Mouse (Mus musculus): ENCODE measurements at regions not wholly inside any gene's neighbourhood (a gene's known extent, or its start where the extent isn't known, plus 50 kb on each side); places are given as distances from the start of the nearest gene placed in this dataset.

GRCm38 (mm10) chr8:26226612-26227528 is 107.5 kb downstream of the Gm45692 start:
- no peak for DNase-seq (ENCODE audit: low spot score in 2 of 2)

DNA sequence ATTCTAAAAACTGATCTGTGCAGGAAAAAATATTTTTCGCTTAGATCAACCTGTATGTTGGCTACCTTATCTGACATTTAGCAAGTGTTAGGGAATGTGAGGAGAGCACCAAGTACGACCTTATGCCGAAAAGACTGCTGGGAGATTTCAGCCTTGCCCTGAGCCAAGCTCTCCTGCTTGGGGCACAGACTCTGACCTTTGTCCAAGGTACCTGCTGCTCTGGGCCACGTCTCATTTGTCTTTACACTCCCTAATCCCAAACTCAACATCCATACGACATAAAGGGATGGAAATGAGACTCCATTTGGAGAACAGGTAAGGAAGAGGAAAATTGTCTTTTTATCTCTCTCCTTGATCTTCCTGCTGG is 108.2 kb downstream of the Gm45692 start:
- DNase-seq (ENCODE audit: low spot score in 2 of 2): no peak

GRCm38 (mm10) chr8:26229548-26229947 is 110.2 kb downstream of the Gm45692 start:
- peak in 1 of 2 experiments; percentile 23 for DNase-seq (ENCODE audit: low spot score in 2 of 2)

GRCm38 (mm10) chr8:26239075-26239474 is 119.7 kb downstream of the Gm45692 start:
- no peak for DNase-seq (ENCODE audit: low spot score in 2 of 2)

DNA sequence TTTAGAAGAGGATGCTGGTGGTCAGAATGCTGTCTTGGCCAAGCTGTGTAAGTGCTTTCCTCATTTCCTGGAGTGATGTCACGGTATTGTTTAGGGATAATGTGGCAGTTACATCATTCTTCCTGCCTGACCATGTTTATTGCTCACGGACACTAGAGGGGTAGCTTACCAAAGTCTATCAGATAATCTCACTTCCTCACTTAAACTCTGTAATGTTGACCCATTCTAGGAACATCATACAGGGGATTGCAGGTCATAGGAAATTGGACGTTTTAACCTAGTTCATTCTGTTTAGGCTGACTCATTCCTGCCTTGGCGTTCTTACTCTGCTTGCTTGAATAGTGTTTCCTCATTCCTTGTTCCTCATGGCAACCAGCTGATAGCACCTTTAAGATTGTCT is 120.3 kb downstream of the Gm45692 start:
- no peak for DNase-seq (ENCODE audit: low spot score in 2 of 2)

DNA sequence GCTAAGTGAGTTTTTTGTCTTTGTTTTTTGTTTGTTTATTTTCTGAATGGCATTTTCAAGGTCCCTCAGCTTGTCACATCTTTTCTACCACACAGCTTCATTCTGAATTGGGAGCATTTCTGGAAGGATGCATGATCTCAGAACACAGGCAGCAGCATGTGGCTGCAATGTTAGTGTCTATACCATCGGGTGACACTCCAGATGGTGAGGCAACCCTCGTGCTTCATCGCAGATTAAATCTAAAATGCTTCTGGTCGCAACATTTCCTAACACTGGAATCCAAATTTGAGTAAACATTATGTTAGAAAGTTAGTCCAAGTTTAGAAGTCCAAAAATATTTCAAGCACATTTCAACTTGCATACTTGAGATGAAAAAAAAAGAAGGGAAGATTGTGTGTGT is 124.4 kb downstream of the Gm45692 start:
- DNase-seq (ENCODE audit: low spot score in 2 of 2): peak; percentile 39 to 72

GRCm38 (mm10) chr8:26244308-26244707 is 125.0 kb downstream of the Gm45692 start:
- no peak for DNase-seq (ENCODE audit: low spot score in 2 of 2)

DNA sequence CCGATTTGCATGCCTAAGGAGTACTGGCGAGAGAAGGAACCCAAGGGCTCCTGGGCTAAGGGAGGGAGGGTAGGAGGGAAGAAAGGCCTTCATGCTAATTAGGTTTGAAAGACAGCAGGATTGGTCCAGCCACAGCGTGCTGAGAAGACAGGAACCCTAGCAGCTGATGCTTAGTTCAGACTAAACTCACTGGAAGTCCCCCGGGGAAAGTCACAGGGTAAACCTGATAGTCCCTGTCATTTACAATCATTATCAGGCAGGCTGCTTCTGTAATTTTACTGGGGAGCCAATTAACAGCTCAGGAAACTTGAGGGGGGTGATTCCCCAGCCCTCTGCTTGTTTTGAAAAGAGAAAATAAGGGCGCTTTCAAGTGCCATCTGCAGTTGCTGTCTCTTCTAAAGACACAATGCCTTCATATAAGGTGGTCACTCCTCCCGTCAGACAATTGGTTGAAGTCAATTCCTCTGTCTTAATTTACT is 135.9 kb downstream of the Gm45692 start:
- no peak for DNase-seq (ENCODE audit: low spot score in 2 of 2)

- DNase-seq (ENCODE audit: low spot score in 2 of 2): no peak
These were observed 141.0 kb downstream of the Gm45692 start for GRCm38 (mm10) chr8:26260294-26260693.

GRCm38 (mm10) chr8:26262536-26262935 is 143.2 kb downstream of the Gm45692 start:
- DNase-seq (ENCODE audit: low spot score in 2 of 2): no peak

- DNase-seq (ENCODE audit: low spot score in 2 of 2): no peak
These were observed 145.6 kb downstream of the Gm45692 start for GRCm38 (mm10) chr8:26264869-26265321.

DNA sequence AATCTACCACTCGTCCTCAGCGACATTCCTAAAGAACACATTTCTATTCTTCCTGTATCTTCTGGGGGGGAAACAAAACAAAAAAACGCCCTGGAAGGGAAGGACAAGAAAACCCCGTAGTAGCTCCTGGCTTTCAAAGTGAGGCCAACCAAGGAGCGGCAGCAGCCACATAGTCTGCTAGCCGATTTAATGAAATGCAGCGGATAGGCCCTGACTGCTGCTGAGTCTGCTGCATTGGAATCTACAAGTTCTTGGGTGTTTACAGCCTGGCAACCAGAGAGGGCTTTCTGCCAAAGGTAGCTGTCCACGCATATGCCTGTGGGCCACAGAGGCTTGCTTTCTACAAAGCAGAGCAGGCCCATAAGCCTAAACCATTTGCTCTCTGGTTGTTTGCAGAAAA is 146.0 kb downstream of the Gm45692 start:
- no peak for DNase-seq (ENCODE audit: low spot score in 2 of 2)

- no peak for DNase-seq (ENCODE audit: low spot score in 2 of 2)
These were observed 147.1 kb downstream of the Gm45692 start for GRCm38 (mm10) chr8:26266384-26266783.

DNA sequence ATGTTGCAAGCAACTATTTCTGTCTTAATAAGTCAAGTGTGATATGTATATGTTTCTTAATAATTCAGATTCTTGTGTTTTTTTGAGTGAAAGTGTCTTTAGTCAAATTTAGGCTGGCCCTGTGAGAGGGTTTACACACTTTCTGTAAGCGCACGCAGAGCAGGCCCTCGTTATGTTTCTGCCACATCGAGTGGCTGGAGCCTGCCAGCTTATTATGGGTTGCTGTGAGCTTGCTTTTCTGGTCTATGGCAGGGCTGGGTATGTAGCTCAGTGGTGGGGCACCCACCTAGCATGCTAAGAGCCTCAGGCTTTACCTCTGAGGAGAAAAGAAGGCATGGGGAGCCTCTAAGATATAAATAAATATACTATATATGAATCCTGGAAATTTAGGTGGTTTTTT is 148.2 kb downstream of the Gm45692 start:
- no peak for DNase-seq (ENCODE audit: low spot score in 2 of 2)

GRCm38 (mm10) chr8:26268751-26269415 is 149.5 kb downstream of the Gm45692 start:
- DNase-seq (ENCODE audit: low spot score in 2 of 2): no peak

- DNase-seq (ENCODE audit: low spot score in 2 of 2): no peak
These were observed 152.8 kb downstream of the Gm45692 start for GRCm38 (mm10) chr8:26272110-26272509.

- DNase-seq (ENCODE audit: low spot score in 2 of 2): no peak
These were observed 153.5 kb downstream of the Gm45692 start for GRCm38 (mm10) chr8:26272675-26273414.

GRCm38 (mm10) chr8:26273415-26273760 is 154.1 kb downstream of the Gm45692 start:
- DNase-seq (ENCODE audit: low spot score in 2 of 2): no peak

GRCm38 (mm10) chr8:26273792-26274191 is 154.5 kb downstream of the Gm45692 start:
- DNase-seq (ENCODE audit: low spot score in 2 of 2): no peak

DNA sequence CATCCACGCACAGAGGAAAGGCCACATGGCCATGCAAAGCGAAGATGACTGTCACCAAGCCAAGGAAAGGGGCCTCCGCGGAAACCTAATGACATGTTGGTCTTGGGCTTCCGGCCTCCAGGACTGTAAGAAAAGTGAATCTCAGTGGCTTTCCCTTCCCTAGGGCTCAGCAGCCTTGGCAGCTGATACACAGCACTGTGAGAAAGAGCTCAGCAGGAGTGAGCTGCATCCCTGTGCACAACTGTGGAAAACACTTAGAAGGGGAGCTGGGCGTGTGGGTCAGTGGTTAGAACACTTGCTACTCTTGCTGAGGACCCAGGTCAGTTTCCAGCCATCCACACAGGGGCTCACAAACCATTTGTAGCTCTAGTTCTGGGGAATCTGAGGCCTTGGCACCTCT is 155.1 kb downstream of the Gm45692 start:
- DNase-seq (ENCODE audit: low spot score in 2 of 2): no peak

- DNase-seq (ENCODE audit: low spot score in 2 of 2): no peak
These were observed 163.0 kb downstream of the Gm45692 start for GRCm38 (mm10) chr8:26282156-26282935.
